Mouse (Mus musculus) left cerebral cortex, postnatal 36 days (tissue): ENCODE data around the gene Bpifb9b. TPM values are rescaled to one million over a fixed set of nuclear protein-coding genes. Genes with fewer than 3 reads are reported as not detected.
"Not testable (repeated sequence)": the region's sequence is repeated elsewhere in the genome, so short reads cannot be mapped to it uniquely, and the experiment has no call there.

Source experiments
- DNase-seq, 2 experiments: peaks; one replicate each; pipeline ENCODE4 v3.0.0; 2021 to 2022; ENCODE audit warnings: low spot score in 2 of 2, mixed read lengths in 1 of 2
- intact Hi-C: fragments of 180-260 bp; cut with DNase I; formaldehyde crosslinking; loops from one replicate; pipeline ENCODE4 v1.15.1; 2025
- total RNA-seq, 2 experiments: library from RNA; stranded (reverse); gene quantifications; 2 replicates each; pipeline ENCODE4 v1.2.3; 2021

Gene Bpifb9b
- not detected for total RNA-seq

- intact Hi-C loops, DNase-seq: not testable (repeated sequence)
Observed at GRCm38 (mm10) chr2:154306927-154307326, at the start of gene Bpifb9b. Bpifb9b (plus strand) TSS chr2:154307227.

GRCm38 (mm10) chr2:154257554-154257953, 49.5 kb upstream of the Bpifb9b start, which contains the start of gene Bpifb9a:
Bpifb9a (plus strand) TSS chr2:154257854.
- intact Hi-C loops, DNase-seq: not testable (repeated sequence)

DNA sequence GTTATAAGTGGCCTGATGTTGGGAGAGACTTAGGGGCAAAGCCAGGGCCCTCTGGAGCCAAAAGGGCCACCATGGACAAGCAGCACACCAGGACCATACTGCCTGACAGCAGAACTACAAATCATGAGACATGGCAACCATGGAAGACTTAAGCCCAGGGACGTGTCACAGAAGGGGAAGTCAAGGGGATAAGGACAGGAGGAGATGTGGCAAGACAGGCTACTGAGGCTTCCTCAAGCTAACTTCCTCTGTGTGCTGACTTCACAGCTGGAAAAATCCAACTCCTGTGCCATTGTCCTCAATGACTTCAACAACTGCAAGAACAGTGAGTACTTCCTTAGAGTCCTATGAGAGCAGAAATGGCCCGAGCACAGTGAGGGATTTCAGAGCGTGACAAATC, 42.6 kb upstream of the Bpifb9b start:
- intact Hi-C loops = not testable (repeated sequence)

DNA sequence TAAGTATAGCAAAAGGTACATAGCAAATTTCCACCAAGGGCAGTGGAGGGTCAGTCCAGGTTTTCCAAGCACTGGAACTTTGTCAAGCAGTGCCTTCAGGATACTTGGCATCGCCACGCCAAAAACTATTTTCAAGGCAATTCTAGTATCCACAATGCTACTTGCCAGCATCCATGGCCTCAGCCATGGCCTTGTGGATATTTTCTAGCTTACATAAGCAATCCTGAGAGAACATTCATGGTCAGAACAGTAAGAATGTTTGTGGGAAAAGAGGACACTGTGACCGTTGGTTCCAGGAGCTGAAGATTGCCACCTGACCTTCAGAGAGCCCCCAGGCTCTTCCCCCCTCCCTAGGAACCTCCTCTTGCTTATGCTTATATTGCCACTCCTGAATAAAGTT, 15.2 kb upstream of the Bpifb9b start:
- intact Hi-C loops = loop anchor here (5.0 kb wide), 1 partner anchor 75 kb away; no protein-coding TSS in a partner anchor
- not testable (repeated sequence) for DNase-seq

More for the DNA sequence above, 42.6 kb upstream of the Bpifb9b start:
- not testable (repeated sequence) for DNase-seq

DNA sequence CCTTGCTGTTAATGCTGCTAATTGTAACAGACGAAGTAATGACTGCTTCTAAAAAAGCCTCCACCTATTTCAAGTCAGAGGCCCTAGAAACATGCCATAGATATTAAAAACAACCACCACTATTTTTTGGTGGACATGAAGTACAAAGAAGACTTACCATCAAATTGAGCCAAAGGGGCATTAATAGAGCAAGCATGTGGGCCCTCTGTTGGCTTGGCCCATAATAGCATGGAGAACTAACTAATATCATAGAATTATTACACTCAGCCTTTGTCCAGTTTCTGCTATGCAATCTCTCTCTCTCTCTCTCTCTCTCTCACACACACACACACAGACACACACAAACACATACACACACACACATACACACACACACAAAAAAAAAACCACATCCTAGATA, 14.2 kb upstream of the Bpifb9b start:
- no peak for DNase-seq
- intact Hi-C loops = loop anchor here (5.0 kb wide), 1 partner anchor 76 kb away; no protein-coding TSS in a partner anchor

DNA sequence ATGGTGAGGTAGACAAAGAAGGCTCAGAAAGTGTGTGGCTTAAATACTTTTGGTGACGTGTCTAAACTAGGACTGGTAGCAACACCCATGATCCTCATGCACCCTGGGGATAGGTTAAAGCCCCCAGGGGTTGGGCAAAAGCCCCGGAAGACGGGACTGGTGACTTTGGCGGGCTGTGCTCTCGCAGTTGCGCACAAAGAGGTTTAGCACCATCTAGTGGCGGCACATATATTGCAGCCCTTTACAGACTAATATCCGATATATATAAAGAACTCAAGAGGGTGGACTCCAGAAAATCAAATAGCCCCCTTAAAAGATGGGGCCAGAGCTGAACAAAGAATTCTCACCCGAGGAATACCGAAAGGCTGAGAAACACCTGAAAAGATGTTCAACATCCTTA, 12.3 kb upstream of the Bpifb9b start:
- DNase-seq = peak in 1 of 2 experiments; percentile 14
- intact Hi-C loops = loop anchor here (5.0 kb wide), 1 partner anchor 77 kb away; no protein-coding TSS in a partner anchor

GRCm38 (mm10) chr2:154300496-154300895, 6.5 kb upstream of the Bpifb9b start:
- peak; percentile 19 to 29 for DNase-seq
- intact Hi-C loops = no loop called here

DNA sequence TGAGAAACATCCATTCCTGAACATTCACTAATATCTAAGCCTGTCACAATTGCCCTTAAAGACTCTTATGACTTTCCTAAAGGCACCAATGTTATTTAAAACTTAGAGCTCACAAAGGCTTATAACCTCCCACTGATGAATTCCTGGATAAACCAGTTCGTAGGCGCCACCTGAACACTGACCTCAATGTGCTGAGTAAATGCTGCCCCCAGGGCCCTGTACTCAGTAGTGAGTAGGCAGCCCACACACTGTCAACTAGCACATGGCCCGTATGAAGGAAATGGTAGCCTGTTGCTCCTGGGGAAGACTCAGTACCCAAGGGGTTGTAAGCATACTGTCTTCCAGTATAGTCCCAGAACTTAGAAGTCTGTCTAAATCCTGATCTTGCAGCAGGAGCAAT, 5.3 kb upstream of the Bpifb9b start:
- intact Hi-C loops = no loop called here
- no peak for DNase-seq

DNA sequence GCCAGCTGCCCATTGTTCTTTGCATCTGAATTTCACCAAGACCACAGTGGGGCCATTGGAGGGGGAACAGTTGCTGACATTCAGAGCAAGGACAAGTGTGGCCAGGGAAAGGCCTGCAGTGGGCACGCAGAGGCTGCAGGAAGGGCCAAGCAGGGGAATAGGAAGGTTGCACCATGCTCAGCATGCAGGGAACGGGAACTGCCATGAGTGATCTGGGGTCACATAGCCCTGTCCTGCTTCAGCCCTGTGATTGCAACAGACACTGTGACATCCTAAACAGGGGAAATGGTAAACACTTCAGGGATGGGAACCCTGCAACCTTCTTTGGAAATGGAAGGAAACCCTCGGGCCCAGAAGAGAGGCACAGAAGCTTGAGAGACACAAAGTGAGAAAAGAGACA, 2.4 kb upstream of the Bpifb9b start:
- DNase-seq, intact Hi-C loops: not testable (repeated sequence)

- DNase-seq, intact Hi-C loops: not testable (repeated sequence)
Observed at GRCm38 (mm10) chr2:154313771-154314170, 6.7 kb downstream of the Bpifb9b start.

DNA sequence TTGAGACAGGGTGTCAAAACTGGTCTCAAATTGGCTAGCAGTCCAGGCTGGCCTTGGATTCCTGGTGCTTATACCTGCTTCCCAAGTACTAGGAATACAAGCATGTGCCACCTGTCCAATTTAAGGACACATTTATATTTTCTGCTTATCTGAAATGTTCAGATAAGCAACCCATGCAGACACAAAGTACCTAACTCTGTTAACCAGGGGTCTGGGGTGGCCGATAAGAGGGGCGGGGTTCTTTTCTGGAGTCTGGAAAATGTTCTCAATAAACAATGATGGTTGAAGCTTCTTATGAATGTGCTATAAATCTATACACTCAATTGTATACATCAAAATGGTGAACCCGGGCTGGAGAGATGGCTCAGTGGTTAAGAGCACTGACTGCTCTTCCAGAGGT, 19.8 kb downstream of the Bpifb9b start:
- no peak for DNase-seq
- intact Hi-C loops = no loop called here

GRCm38 (mm10) chr2:154335572-154335971, 28.5 kb downstream of the Bpifb9b start:
- intact Hi-C loops = no loop called here
- DNase-seq = no peak

- intact Hi-C loops = no loop called here
- no peak for DNase-seq
Observed at GRCm38 (mm10) chr2:154338161-154338560, 31.1 kb downstream of the Bpifb9b start.

DNA sequence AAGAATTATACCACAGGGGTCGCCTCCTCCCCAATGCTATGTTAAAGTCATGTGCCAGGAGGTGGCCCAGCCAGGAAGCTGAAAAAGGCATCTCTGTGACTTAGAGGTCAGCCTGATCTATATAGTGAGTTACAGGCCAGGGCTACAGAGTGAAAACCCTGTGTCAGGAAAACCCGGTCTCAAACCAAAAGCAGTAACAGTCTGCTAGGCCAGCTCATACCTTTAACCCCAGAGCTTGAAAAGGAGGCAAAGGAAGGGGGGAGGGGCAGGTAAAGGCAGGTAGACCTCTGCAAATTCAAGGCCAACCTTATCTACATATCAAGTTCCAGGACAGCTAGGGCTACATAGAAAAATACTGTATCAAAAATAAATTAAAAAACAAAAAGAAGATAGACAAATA, 32.3 kb downstream of the Bpifb9b start:
- no peak for DNase-seq
- intact Hi-C loops = no loop called here

GRCm38 (mm10) chr2:154348152-154348551, 41.1 kb downstream of the Bpifb9b start:
- no peak for DNase-seq
- intact Hi-C loops = no loop called here

DNA sequence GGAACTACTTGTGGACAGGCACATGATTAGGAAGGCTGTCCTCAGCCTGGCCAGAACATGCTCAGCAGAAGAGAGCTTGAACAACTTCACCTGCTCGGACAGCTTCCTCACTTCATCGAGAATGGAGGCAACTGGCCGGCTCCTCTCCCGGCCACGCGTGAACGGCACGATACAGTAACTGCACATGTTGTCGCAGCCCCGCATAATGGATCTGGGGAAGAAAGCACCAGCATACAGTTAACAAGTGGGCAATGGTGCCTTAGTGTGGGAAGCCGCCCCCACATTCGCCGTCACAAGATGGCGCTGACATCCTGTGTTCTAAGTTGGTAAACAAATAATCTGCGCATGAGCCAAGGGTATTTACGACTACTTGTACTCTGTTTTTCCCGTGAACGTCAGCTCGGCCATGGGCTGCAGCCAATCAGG, 47.0 kb downstream of the Bpifb9b start:
- intact Hi-C loops, DNase-seq: not testable (repeated sequence)

DNA sequence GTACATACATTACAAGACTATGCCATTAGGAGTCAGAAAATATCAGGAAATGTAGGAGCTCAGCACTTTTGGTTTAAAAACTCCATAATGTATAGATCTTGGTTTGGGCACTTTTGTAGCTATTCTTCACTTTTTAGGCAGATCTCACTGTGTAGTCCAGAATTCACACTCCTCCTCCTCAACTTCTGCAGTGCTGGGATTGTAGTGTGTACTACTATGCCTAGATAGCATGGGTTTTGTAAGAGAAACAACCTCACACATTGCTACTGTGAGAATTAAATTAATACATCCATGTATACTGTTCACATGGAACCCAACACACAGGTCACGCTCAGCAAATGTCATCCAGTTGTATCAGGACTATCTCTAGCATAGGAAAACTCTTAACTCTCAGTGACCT, 60.5 kb downstream of the Bpifb9b start:
- no peak for DNase-seq
- intact Hi-C loops = no loop called here

Other genes with a start within 250 kb of the Bpifb9b start
- gene Bpifa3, start 176.9 kb upstream of the Bpifb9b start, total RNA-seq = not detected
- gene Bpifa1, start 164.3 kb upstream of the Bpifb9b start, total RNA-seq = not detected
- gene Bpifa5, start 144.6 kb upstream of the Bpifb9b start, total RNA-seq = not detected
- gene Bpifb1, start 116.4 kb upstream of the Bpifb9b start, total RNA-seq = under 1 TPM in 1 of 2 experiments, not detected in 1; 0.25 TPM
- gene Bpifb5, start 83.5 kb upstream of the Bpifb9b start, total RNA-seq = not detected
- not detected for gene Bpifb9a, start 49.4 kb upstream of the Bpifb9b start, total RNA-seq
- 10 to 100 TPM; 11.2 to 17.5 TPM for gene Cdk5rap1, start 65.8 kb downstream of the Bpifb9b start, total RNA-seq
- gene Snta1, start 100.9 kb downstream of the Bpifb9b start, total RNA-seq = 10 to 100 TPM; 35.5 to 36.3 TPM
- gene Cbfa2t2, start 129.3 kb downstream of the Bpifb9b start, total RNA-seq = 10 to 100 TPM; 48.1 to 64.3 TPM
- gene 1700003F12Rik, start 239.9 kb downstream of the Bpifb9b start, total RNA-seq = 1 to 10 TPM in 1 of 2 experiments, under 1 TPM in 1; 0.49 to 1.2 TPM
- not detected for gene Actl10, start 244.5 kb downstream of the Bpifb9b start, total RNA-seq